Mouse (Mus musculus): Measurements from ENCODE around the gene Zfp655. TPM values are rescaled to one million over a fixed set of nuclear protein-coding genes. Genes with fewer than 3 reads are reported as not detected.
A peak's percentile ranks its signal among the peaks of the same experiment; 100 is the strongest.

Zfp655 gene
- polyA plus RNA-seq (2014; fragmentation: Nextera tagmentation; extraction: Ambion mirVana) = 37.2 and 39.2 TPM in 2 replicates

DNA sequence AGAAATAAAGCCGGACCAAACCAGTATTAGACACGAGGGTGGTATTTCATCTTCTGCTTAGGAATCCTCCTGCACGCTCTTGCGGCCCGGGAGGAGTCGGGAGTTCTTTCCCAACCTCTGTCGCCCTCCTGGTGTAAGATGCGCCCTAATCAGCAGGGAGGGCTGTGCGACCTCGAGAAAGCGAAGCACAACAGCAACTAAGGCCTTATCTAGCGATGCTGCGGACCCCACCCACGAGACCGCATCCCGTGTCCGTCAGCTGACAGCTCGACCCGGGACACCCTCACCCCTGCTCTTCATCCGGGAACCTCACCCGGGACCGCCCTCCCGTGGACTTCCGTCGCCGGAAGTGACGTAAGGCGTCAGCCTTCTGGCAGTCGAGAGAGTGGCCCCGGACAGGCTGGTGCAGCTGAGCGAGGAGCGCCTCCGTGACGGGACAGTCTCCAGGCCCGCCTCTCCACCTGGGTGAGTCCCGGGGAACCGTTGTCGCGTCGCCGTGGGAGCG, at the start of gene Zfp655:
Gene Zfp655, plus strand, starts transcription at position 349 of the 505 bp plus-strand sequence.
- peak; percentile 96 for DNase-seq (ENCODE audit: low spot score)
- Histone ChIP-seq H3K27ac (ENCODE audit: low read depth, low read length) (0 out of 2 replicates have a peak within 1 kb of the TSS, but pooled peaks have one; percentile 55), H3K4me3 (ENCODE audit: low read depth, low read length) (peak within 1 kb of the TSS; percentile 66), H3K4me2 (ENCODE audit: low read depth, low read length, severe bottlenecking) (peak within 1 kb of the TSS; percentile 80), H3K27me3 (ENCODE audit: control insufficient read depth, insufficient read depth, low read length) (no peaks in the 10 kb centered on the region), H3K4me1 (replicated peaks; ENCODE audit: control insufficient read depth, insufficient read depth, low read length) (peaks cover 2% of the 10 kb centered on the region; the same call in 1 of the 2 replicates), H3K9me3 (ENCODE audit: control insufficient read depth, low read length) (no peaks in the 10 kb centered on the region), H3K36me3 (ENCODE audit: control insufficient read depth, insufficient read depth, low read length) (peaks cover 2% of the 10 kb centered on the region; the same call in 1 of the 2 replicates), H3K9ac (ENCODE audit: low read length) (peak within 1 kb of the TSS; percentile 69)
- under 1% methylated on average over 40 of the region's 42 CpGs for WGBS
- peak; percentile 99 for ATAC-seq (replicated peaks; ENCODE audit: low FRiP score)

DNA sequence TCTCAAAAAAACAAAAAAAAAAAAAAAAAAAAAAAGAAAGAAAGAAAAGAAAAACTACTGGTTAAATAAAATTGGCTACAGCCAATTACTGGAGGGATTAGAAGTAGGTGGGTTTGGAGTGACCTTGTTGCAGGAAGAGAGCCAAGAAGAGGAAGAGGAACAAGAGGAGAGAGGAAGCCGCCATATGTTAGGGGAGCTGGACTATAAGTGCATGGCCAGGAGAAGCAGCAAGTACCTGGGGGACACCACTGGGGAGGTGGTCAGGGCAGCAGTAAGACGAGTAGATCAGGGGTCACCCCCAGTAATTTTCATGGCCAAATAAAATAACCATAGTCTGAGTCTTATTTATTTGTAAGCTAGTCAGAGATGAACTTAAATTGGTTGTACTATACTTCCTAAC, 46.3 kb upstream of the Zfp655 start:
- DNase-seq (ENCODE audit: low spot score) (no peak), ATAC-seq (replicated peaks; ENCODE audit: low FRiP score) (no peak)
- Histone ChIP-seq H3K27me3 (ENCODE audit: control insufficient read depth, insufficient read depth, low read length) (no peaks in the 10 kb centered on the region), H3K9me3 (ENCODE audit: control insufficient read depth, low read length) (no peaks in the 10 kb centered on the region), H3K4me1 (replicated peaks; ENCODE audit: control insufficient read depth, insufficient read depth, low read length) (peaks cover 2% of the 10 kb centered on the region; the same call in 1 of the 2 replicates), H3K4me3 (ENCODE audit: low read depth, low read length) (no peak overlapping the region), H3K4me2 (ENCODE audit: low read depth, low read length, severe bottlenecking) (no peak overlapping the region), H3K27ac (ENCODE audit: low read depth, low read length) (no peak overlapping the region), H3K36me3 (ENCODE audit: control insufficient read depth, insufficient read depth, low read length) (peaks cover 17% of the 10 kb centered on the region), H3K9ac (ENCODE audit: low read length) (no peak overlapping the region)
- WGBS = 85% methylated on average over 2 of the region's 2 CpGs

DNA sequence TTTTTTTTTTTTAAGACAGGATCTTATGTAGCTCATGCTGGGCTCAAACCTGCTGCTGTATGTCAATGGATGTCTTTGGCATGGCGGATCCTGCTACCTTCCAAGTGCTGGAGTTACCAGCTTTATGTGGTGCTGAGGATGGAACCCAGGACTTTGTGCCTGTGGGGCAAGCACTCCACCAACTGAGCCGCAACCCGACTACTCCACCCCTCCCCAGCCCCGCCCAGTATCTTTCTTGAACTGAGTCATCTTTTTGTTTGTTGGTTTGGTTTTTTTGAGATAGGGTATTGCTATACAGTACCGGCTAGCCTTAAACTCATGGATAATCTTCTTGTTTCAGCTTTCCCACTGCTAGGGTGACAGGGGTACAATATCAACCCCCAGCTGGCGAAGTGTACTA, 42.1 kb upstream of the Zfp655 start:
- peaks cover 8% of the 10 kb centered on the region for H3K36me3 ChIP-seq (ENCODE audit: control insufficient read depth, insufficient read depth, low read length)
- no peak for ATAC-seq (replicated peaks; ENCODE audit: low FRiP score)
- H3K27ac ChIP-seq (ENCODE audit: low read depth, low read length) = no peak overlapping the region
- no peak overlapping the region for H3K9ac ChIP-seq (ENCODE audit: low read length)
- H3K27me3 ChIP-seq (ENCODE audit: control insufficient read depth, insufficient read depth, low read length) = no peaks in the 10 kb centered on the region
- H3K9me3 ChIP-seq (ENCODE audit: control insufficient read depth, low read length) = no peaks in the 10 kb centered on the region
- no peak overlapping the region for H3K4me2 ChIP-seq (ENCODE audit: low read depth, low read length, severe bottlenecking)
- DNase-seq (ENCODE audit: low spot score) = no peak
- H3K4me3 ChIP-seq (ENCODE audit: low read depth, low read length) = no peak overlapping the region
- 94% methylated on average over 6 of the region's 6 CpGs for WGBS
- H3K4me1 ChIP-seq (replicated peaks; ENCODE audit: control insufficient read depth, insufficient read depth, low read length) = peaks cover 8% of the 10 kb centered on the region; the same call in 1 of the 2 replicates

- 62% methylated on average over 5 of the region's 5 CpGs for WGBS
- H3K36me3 ChIP-seq (ENCODE audit: control insufficient read depth, insufficient read depth, low read length) = peaks cover 5% of the 10 kb centered on the region
- H3K27ac ChIP-seq (ENCODE audit: low read depth, low read length) = no peak overlapping the region
- H3K4me1 ChIP-seq (replicated peaks; ENCODE audit: control insufficient read depth, insufficient read depth, low read length) = peaks cover 8% of the 10 kb centered on the region; the same call in 1 of the 2 replicates
- peak overlapping the region; percentile 81 for H3K4me2 ChIP-seq (ENCODE audit: low read depth, low read length, severe bottlenecking)
- peak overlapping the region; percentile 90 for H3K4me3 ChIP-seq (ENCODE audit: low read depth, low read length)
- H3K9ac ChIP-seq (ENCODE audit: low read length) = peak overlapping the region; percentile 95
- no peak for ATAC-seq (replicated peaks; ENCODE audit: low FRiP score)
- no peak for DNase-seq (ENCODE audit: low spot score)
- H3K9me3 ChIP-seq (ENCODE audit: control insufficient read depth, low read length) = no peaks in the 10 kb centered on the region
- no peaks in the 10 kb centered on the region for H3K27me3 ChIP-seq (ENCODE audit: control insufficient read depth, insufficient read depth, low read length)
Observed at GRCm38 (mm10) chr5:145190373-145190772, 41.1 kb upstream of the Zfp655 start.

DNA sequence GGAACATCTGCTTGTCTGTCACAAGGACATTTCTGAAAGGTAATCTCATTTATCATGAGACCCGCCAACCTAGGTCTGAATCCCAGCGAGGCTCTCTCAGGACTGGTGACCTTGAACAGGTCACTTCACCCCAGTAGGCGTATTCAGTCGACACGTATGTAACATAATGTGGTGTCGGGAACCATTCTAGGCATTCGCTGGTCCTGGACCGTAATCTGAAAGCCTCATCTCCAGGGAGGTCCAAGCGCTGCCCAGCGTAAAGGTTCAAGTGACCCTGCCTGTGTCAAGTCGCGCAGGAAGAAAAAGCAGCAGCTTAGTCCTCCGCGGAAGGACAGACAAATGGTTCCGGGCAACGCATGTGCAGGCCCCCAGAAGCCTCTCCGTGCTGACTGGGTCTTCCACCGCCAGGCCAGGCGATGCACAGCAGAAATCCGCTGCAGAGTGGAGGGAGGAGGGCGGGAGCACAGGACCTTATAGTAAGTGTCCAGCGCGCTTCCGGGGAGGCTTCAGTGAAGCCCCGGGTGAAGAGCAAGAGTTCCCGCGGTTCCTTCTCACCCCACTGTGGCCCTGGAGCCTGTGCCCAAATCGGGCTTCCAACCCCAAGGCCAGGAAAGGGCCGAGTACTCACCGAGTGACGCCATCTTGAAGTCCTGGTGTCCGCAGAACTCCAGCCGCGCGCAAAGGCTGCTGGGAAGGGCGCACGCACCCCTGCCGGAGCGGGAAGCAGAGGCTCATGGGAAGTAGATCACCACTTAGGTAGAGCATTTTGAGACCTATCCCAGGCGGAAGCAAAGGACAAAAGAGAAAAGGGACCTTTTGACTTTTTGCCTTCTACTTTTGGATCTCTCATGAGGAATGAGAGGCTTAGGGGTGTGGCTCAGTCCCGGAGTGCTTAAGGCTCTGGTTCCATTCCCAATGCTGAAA, 40.4 kb upstream of the Zfp655 start:
- H3K4me1 ChIP-seq (replicated peaks; ENCODE audit: control insufficient read depth, insufficient read depth, low read length) = peaks cover 8% of the 10 kb centered on the region; the same call in 1 of the 2 replicates
- peak overlapping the region; percentile 90 for H3K4me3 ChIP-seq (ENCODE audit: low read depth, low read length)
- DNase-seq (ENCODE audit: low spot score) (peak; percentile 94), ATAC-seq (replicated peaks; ENCODE audit: low FRiP score) (peak; percentile 94)
- peak overlapping the region; percentile 71 for H3K27ac ChIP-seq (ENCODE audit: low read depth, low read length)
- peak overlapping the region; percentile 81 for H3K4me2 ChIP-seq (ENCODE audit: low read depth, low read length, severe bottlenecking)
- no peaks in the 10 kb centered on the region for H3K27me3 ChIP-seq (ENCODE audit: control insufficient read depth, insufficient read depth, low read length)
- peak overlapping the region; percentile 95 for H3K9ac ChIP-seq (ENCODE audit: low read length)
- no peaks in the 10 kb centered on the region; the same call in none of the 2 replicates for H3K36me3 ChIP-seq (ENCODE audit: control insufficient read depth, insufficient read depth, low read length)
- H3K9me3 ChIP-seq (ENCODE audit: control insufficient read depth, low read length) = no peaks in the 10 kb centered on the region
- under 1% methylated on average over 41 of the region's 41 CpGs for WGBS

DNA sequence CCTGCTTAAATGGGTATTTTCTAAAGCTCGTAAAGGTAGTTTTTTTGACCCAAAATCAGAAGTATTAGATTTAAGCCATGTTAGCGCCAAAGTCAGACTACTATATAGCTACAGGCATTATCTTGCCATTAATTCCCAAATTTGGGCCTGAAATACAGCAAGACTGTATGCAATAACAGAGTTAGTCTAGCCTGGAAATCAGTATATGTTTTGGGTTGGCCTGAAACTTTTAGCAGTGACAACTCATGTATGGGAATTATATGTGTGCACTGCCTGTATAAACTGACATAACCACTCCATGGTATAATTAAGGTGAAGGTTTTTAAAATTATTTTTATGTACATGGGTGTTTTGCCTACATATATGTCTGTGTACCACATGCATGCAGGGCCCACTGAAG, 39.6 kb upstream of the Zfp655 start, which contains the start of gene Atp5j2:
Gene Atp5j2, minus strand, starts transcription at position 101 of the 400 bp plus-strand sequence.
- Histone ChIP-seq H3K36me3 (ENCODE audit: control insufficient read depth, insufficient read depth, low read length) (no peaks in the 10 kb centered on the region; the same call in 1 of the 2 replicates), H3K9me3 (ENCODE audit: control insufficient read depth, low read length) (no peaks in the 10 kb centered on the region), H3K4me2 (ENCODE audit: low read depth, low read length, severe bottlenecking) (peak within 1 kb of the TSS; percentile 81), H3K27me3 (ENCODE audit: control insufficient read depth, insufficient read depth, low read length) (no peaks in the 10 kb centered on the region), H3K4me3 (ENCODE audit: low read depth, low read length) (peak within 1 kb of the TSS; percentile 90), H3K4me1 (replicated peaks; ENCODE audit: control insufficient read depth, insufficient read depth, low read length) (peaks cover 8% of the 10 kb centered on the region; the same call in 1 of the 2 replicates), H3K9ac (ENCODE audit: low read length) (peak within 1 kb of the TSS; percentile 95), H3K27ac (ENCODE audit: low read depth, low read length) (peak within 1 kb of the TSS; percentile 71)
- WGBS = 79% methylated on average over 2 of the region's 2 CpGs
- ATAC-seq (replicated peaks; ENCODE audit: low FRiP score) = no peak
- no peak for DNase-seq (ENCODE audit: low spot score)

- DNase-seq (ENCODE audit: low spot score) = no peak
- Histone ChIP-seq H3K4me2 (ENCODE audit: low read depth, low read length, severe bottlenecking) (no peak overlapping the region), H3K4me3 (ENCODE audit: low read depth, low read length) (no peak overlapping the region), H3K9ac (ENCODE audit: low read length) (no peak overlapping the region), H3K27ac (ENCODE audit: low read depth, low read length) (no peak overlapping the region), H3K4me1 (replicated peaks; ENCODE audit: control insufficient read depth, insufficient read depth, low read length) (peaks cover 6% of the 10 kb centered on the region), H3K9me3 (ENCODE audit: control insufficient read depth, low read length) (no peaks in the 10 kb centered on the region), H3K36me3 (ENCODE audit: control insufficient read depth, insufficient read depth, low read length) (no peaks in the 10 kb centered on the region), H3K27me3 (ENCODE audit: control insufficient read depth, insufficient read depth, low read length) (no peaks in the 10 kb centered on the region)
- ATAC-seq (replicated peaks; ENCODE audit: low FRiP score) = no peak
- WGBS = 77% methylated on average over 7 of the region's 7 CpGs
Observed at GRCm38 (mm10) chr5:145200387-145200786, 31.1 kb upstream of the Zfp655 start.

GRCm38 (mm10) chr5:145201321-145201991, 30.1 kb upstream of the Zfp655 start, which contains the start of gene Zkscan14:
Gene Zkscan14 (minus strand): TSS chr5:145201868.
- peak; percentile 82 for DNase-seq (ENCODE audit: low spot score)
- H3K9ac ChIP-seq (ENCODE audit: low read length) = peak within 1 kb of the TSS; percentile 57
- no peaks in the 10 kb centered on the region for H3K9me3 ChIP-seq (ENCODE audit: control insufficient read depth, low read length)
- H3K27ac ChIP-seq (ENCODE audit: low read depth, low read length) = no peak within 1 kb of the TSS
- H3K4me3 ChIP-seq (ENCODE audit: low read depth, low read length) = peak within 1 kb of the TSS; percentile 75
- peaks cover 8% of the 10 kb centered on the region for H3K4me1 ChIP-seq (replicated peaks; ENCODE audit: control insufficient read depth, insufficient read depth, low read length)
- no peaks in the 10 kb centered on the region for H3K36me3 ChIP-seq (ENCODE audit: control insufficient read depth, insufficient read depth, low read length)
- WGBS = 2% methylated on average over 37 of the region's 37 CpGs
- no peaks in the 10 kb centered on the region for H3K27me3 ChIP-seq (ENCODE audit: control insufficient read depth, insufficient read depth, low read length)
- H3K4me2 ChIP-seq (ENCODE audit: low read depth, low read length, severe bottlenecking) = peak within 1 kb of the TSS; percentile 82
- ATAC-seq (replicated peaks; ENCODE audit: low FRiP score) = 0 out of 2 replicates have a peak, but pooled peaks have one; percentile 16
